Mouse (Mus musculus) intestine, postnatal 0 days (tissue): Measurements from ENCODE around the gene Ankrd1. TPM values are rescaled to one million over a fixed set of nuclear protein-coding genes. Genes with fewer than 3 reads are reported as not detected.

ENCODE experiments used
- ATAC-seq: fragments of 200-750 bp; cut with Nextera tagmentation; 2 replicates; pipeline ENCODE4 v1.8.0; 2017; ENCODE audit warnings: mild to moderate bottlenecking, moderate TSS enrichment, moderate library complexity
- H3K27ac ChIP-seq: fragments of 300-500 bp; sonication (generic); 2 replicates; pipeline ENCODE4 v1.5.1; 2014; ENCODE audit warnings: mild to moderate bottlenecking, low read depth, low read length, moderate library complexity
- H3K27me3 ChIP-seq: fragments of 300-500 bp; sonication (generic); replicated peaks from 2 replicates; pipeline ENCODE4 v1.6.1; 2014; ENCODE audit warnings: low read length, mixed read lengths; ENCODE audit not compliant: control insufficient read depth, insufficient read depth
- H3K36me3 ChIP-seq: fragments of 300-500 bp; sonication (generic); 2 replicates; pipeline ENCODE4 v1.6.1; 2014; ENCODE audit warnings: mild to moderate bottlenecking, moderate library complexity; ENCODE audit not compliant: control insufficient read depth, insufficient read depth
- H3K4me1 ChIP-seq: fragments of 300-500 bp; sonication (generic); replicated peaks from 2 replicates; pipeline ENCODE4 v1.6.1; 2014; ENCODE audit warnings: antibody characterized with exemption, low read length, mixed read lengths; ENCODE audit not compliant: control insufficient read depth, insufficient read depth
- H3K4me2 ChIP-seq: fragments of 300-500 bp; sonication (generic); replicated peaks from 2 replicates; pipeline ENCODE4 v1.6.1; 2014; ENCODE audit warnings: low read depth, mild to moderate bottlenecking, moderate library complexity
- H3K4me3 ChIP-seq: fragments of 300-500 bp; sonication (generic); 2 replicates; pipeline ENCODE4 v1.5.1; 2014; ENCODE audit warnings: low read depth, low read length
- H3K9ac ChIP-seq: fragments of 300-500 bp; sonication (generic); 2 replicates; pipeline ENCODE4 v1.6.1; 2014; ENCODE audit warnings: mild to moderate bottlenecking, low read depth, low read length
- H3K9me3 ChIP-seq: fragments of 300-500 bp; sonication (generic); 2 replicates; pipeline ENCODE4 v1.6.1; 2016; ENCODE audit warnings: mixed run types; ENCODE audit not compliant: control insufficient read depth
- CTCF ChIP-seq: sonication (generic); IDR thresholded peaks from 2 replicates; pipeline ENCODE4 v1.5.1; 2016; ENCODE audit warnings: low read depth, mild to moderate bottlenecking, control low read depth, antibody characterized with exemption, moderate library complexity
- WGBS: fragments of 180-500 bp; shearing (Covaris S2); extraction: QIAGEN DNeasy Blood & Tissue Kit; methylation state at CpG from one replicate; pipeline ENCODE4 v1.1.7; 2014; 5-methylcytosine and 5-hydroxymethylcytosine counted together
- polyA plus RNA-seq: library from polyadenylated mRNA; unstranded; fragments of >200 nt; fragmentation: Nextera tagmentation; extraction: Ambion mirVana; gene quantifications from 2 replicates; pipeline ENCODE4 v1.2.1, GENCODE M21; 2015

Gene Ankrd1
- polyA plus RNA-seq, 1 experiment from 2014 or later = 0.18 TPM

DNA sequence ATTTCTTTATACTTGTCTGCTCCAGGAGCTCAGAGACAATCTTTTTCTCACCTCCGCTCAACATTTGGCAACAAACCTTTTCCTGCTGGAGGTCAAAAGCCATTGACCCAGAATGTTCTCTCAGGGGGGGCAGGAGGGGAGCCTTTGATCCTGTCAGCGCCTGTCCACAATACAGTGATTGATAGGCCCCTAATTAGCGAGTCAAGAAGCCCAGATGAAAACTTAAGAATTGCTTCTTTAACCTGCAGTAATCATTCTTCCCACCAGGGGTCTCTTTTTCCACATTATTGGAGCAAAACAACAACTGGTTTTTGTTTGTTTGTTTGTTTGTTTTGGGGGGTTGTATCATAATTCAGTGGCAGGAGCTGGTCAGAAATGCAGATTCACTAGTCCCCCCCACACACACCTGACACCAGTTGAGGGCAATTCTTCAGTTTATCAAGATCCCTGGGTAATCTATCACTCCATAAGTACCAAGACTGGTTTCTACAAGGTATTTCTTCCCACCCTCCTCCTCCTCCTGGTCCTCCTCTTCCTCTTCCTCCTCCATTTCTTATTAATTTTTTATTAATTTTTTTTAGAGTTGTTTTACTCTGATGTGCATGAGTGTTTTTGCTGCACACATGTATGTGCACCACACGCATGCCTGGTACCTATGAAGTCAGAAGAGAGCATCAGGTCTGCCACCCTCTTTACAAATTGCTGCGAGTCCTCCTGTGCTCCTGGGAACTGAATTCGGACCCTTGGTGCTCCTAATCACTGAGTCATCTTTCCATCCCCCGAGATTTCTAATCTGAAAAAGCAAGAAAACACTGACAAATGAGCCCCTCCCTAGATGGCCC, 8.6 kb downstream of the Ankrd1 start:
- H3K4me2 ChIP-seq = no peak overlapping the region
- no peak for ATAC-seq

DNA sequence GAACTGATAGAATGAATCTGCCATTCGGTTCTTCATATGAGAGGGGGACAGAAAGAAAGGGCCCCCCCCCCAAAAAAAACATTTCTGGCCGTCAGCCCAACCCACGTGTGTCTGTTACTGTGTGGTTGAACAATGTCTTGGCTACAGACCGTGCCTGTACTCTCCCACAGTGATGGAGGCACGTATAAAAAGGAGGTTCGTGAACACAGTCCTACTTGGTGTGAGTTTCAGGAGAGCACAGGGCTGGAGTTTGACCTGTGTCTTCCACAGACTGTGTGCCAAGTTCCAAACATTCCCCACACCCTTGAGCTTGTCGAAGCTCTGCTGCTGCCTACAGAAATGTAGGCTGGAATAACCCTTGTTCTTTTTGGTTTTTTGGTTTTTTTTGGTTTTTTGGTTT, 9.4 kb downstream of the Ankrd1 start:
- TF ChIP-seq CTCF = no peak
- whole genome bisulfite sequencing = 51% methylated on average over 7 of the region's 7 CpGs
- ATAC-seq = no peak
- Histone ChIP-seq H3K27ac (no peak overlapping the region), H3K4me2 (no peak overlapping the region), H3K36me3 (no peaks in the 10 kb centered on the region), H3K4me3 (no peak overlapping the region), H3K4me1 (no peaks in the 10 kb centered on the region), H3K9me3 (no peaks in the 10 kb centered on the region), H3K27me3 (no peaks in the 10 kb centered on the region), H3K9ac (no peak overlapping the region)

More for the DNA sequence above, 8.6 kb downstream of the Ankrd1 start:
- no peaks in the 10 kb centered on the region for H3K27me3 ChIP-seq
- peak; percentile 71 for TF ChIP-seq CTCF
- 31% methylated on average over 7 of the region's 7 CpGs for WGBS
- no peaks in the 10 kb centered on the region for H3K36me3 ChIP-seq
- H3K4me3 ChIP-seq = no peak overlapping the region
- H3K9ac ChIP-seq = no peak overlapping the region
- H3K27ac ChIP-seq = no peak overlapping the region
- H3K9me3 ChIP-seq = no peaks in the 10 kb centered on the region
- H3K4me1 ChIP-seq = no peaks in the 10 kb centered on the region

DNA sequence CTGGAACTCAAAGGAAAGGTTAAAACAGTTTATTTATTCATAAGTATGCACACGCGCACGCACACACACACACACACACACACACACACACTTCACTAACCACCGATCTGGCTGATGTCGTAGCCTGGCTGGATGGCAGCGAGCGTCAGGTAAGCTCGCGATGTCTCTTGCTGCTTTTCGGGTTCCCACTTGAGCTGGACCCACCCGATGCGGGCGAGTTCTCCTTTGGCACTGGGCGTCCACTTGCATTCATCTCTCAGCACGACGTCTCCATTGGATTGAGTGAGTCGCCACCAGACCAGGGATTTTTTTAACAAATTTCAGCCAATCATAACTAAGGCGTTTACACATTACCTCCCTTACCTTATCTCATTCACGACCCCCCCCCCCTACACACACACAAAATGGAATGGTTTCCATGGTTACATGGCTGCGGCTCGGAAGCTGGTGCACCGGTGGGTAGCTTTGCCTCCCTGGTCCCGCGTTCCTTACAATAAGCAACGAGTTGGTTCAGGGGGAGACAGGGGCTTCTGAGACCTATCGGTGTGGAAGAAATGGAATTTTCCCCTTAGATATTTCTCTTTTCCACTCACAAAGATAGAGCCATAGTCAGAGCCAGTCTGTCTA, 10.5 kb downstream of the Ankrd1 start:
- Histone ChIP-seq H3K36me3 (no peaks in the 10 kb centered on the region), H3K9me3 (no peaks in the 10 kb centered on the region), H3K27ac (no peak overlapping the region), H3K27me3 (no peaks in the 10 kb centered on the region), H3K4me1 (no peaks in the 10 kb centered on the region), H3K4me2 (no peak overlapping the region), H3K4me3 (no peak overlapping the region), H3K9ac (no peak overlapping the region)
- 72% methylated on average over 26 of the region's 26 CpGs for WGBS
- TF ChIP-seq CTCF = no peak
- no peak for ATAC-seq

DNA sequence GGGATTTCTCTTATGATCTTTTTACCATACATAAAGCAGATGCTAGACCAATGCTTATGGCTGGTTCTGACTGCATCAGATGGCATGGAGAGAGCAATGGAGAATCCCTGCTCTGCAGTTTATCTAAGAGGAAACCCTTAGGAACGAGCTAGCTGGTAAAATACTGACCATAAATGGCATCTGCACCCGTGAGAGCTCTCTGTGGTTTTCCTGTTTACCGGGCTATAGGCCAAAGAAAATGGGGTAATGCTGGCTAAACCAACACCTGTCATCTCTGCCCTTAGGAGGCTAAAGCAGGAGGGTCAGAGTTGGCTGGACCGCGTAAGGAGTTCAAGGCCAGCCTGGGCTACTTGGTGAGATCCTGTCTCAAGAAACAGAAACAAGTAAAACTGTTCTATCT, 16.0 kb downstream of the Ankrd1 start:
- Histone ChIP-seq H3K9ac (no peak overlapping the region), H3K4me1 (no peaks in the 10 kb centered on the region), H3K27me3 (no peaks in the 10 kb centered on the region), H3K9me3 (no peaks in the 10 kb centered on the region), H3K4me2 (no peak overlapping the region), H3K27ac (no peak overlapping the region), H3K36me3 (peaks cover 30% of the 10 kb centered on the region), H3K4me3 (no peak overlapping the region)
- ATAC-seq = no peak
- no peak for TF ChIP-seq CTCF
- 84% methylated on average over 5 of the region's 5 CpGs for WGBS

DNA sequence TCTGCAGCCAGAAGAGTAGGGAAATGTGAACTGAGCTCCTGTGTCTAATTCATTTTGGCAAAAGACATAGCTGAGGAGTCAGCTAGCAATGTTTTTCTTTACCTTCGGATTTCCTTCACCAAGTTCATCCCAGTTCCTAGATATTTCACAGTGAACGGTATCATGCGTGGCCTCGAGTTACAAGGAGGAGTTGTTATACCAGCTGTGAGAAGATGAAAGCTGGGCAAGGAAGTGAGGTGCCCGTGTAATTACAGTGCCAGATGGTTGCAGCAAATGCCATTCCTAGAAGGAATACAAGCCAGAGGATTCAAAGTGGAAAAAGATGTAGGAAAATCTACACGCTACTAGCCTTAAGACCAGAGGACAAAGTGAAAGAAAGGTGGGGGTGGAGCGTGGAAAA, 21.0 kb downstream of the Ankrd1 start:
- Histone ChIP-seq H3K4me3 (no peak overlapping the region), H3K9ac (no peak overlapping the region), H3K36me3 (peaks cover 59% of the 10 kb centered on the region), H3K9me3 (no peaks in the 10 kb centered on the region), H3K4me1 (no peaks in the 10 kb centered on the region), H3K27ac (no peak overlapping the region), H3K4me2 (no peak overlapping the region), H3K27me3 (no peaks in the 10 kb centered on the region)
- ATAC-seq = no peak
- no peak for TF ChIP-seq CTCF
- 90% methylated on average over 7 of the region's 7 CpGs for WGBS

DNA sequence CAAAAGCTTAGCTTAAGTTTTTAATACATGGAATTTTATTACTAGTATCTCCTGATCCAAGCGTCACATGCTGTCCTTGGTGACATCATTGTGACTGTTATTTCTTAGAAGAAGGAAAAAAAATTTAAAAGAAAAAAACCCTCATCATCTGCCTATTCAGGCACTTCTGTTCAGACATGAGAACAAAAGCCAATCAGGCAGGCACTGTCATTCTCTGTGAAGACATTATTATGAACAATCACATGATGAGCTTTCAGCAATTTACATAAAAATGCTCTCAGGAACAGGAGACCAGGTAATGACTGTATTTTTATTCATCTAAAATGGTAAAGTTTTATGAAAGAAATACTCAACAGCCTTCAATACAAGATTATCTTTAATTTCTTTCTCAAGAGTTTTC, 21.6 kb downstream of the Ankrd1 start:
- H3K4me1 ChIP-seq = no peaks in the 10 kb centered on the region
- H3K27ac ChIP-seq = no peak overlapping the region
- ATAC-seq = no peak
- H3K9me3 ChIP-seq = no peaks in the 10 kb centered on the region
- H3K27me3 ChIP-seq = no peaks in the 10 kb centered on the region
- no peak overlapping the region for H3K4me2 ChIP-seq
- TF ChIP-seq CTCF = no peak
- no peak overlapping the region for H3K4me3 ChIP-seq
- 91% methylated on average over 1 of the region's 1 CpGs for WGBS
- peaks cover 62% of the 10 kb centered on the region for H3K36me3 ChIP-seq
- H3K9ac ChIP-seq = no peak overlapping the region
